Comparison of ENCODE assay signal across 13 mouse cellular contexts in the genomic region with DNA sequence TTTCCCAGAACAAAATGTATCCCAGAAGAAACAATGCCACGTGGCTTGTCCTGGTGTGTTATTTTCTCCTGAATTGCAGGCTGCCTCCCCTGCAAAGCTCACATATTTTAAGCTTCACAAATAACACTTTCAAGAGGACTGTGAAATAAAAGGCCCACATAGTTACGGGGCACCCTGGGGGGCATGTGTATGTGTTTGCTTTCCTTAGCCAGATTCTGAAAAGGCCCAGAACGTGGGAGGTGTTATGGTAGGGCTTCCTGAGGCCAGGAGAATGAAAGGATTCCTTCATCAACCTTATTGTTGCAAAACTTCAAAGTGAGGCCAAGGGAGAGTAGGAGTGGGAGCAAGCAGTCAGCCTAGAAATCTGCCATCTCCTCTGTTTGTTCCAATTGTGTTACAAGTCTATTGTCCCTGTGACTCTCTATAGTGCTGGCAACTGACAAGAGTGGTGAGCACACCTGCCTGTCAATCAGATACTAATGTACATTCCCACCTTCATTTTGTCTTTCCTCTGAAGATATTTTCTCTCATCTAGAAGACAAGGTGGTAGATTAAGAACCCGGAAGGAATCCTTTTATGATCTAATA.
DNase-seq lines count a peak whose midpoint lies in the region; ATAC-seq lines count a peak whose summit lies in the region.
"Had no signal": no experiment of that assay in that cellular context is flagged by ENCODE, and none has a peak within 500 bp of the region (broad histone marks: within the 10 kb centered on the region; RNA-seq: fewer than 3 reads in every experiment).

No protein-coding gene starts in this region.

- no peak overlapping the region for H3K4me2 ChIP-seq in hindbrain, embryonic 11.5 days (replicated peaks; ENCODE audit: low read depth, low read length)
- no peak overlapping the region for H3K4me2 ChIP-seq in hindbrain, embryonic 14.5 days (replicated peaks)
- H3K4me2 ChIP-seq in midbrain, embryonic 15.5 days: no peak overlapping the region
- H3K4me2 ChIP-seq in kidney, embryonic 14.5 days (replicated peaks; ENCODE audit: low read depth, low read length): no peak overlapping the region
- H3K4me2 ChIP-seq: liver, embryonic 11.5 days had no signal

- no peak overlapping the region for H3K4me3 ChIP-seq in hindbrain, embryonic 11.5 days (ENCODE audit: low read depth, low read length)
- no peak overlapping the region for H3K4me3 ChIP-seq in hindbrain, embryonic 14.5 days (replicated peaks; ENCODE audit: low read length)
- H3K4me3 ChIP-seq in midbrain, embryonic 15.5 days: no peak overlapping the region
- H3K4me3 ChIP-seq in kidney, embryonic 14.5 days (ENCODE audit: low read length): no peak overlapping the region

- no peak overlapping the region for H3K27ac ChIP-seq in hindbrain, embryonic 11.5 days (ENCODE audit: low read depth, low read length)
- no peak overlapping the region for H3K27ac ChIP-seq in hindbrain, embryonic 14.5 days
- H3K27ac ChIP-seq in midbrain, embryonic 15.5 days: no peak overlapping the region
- H3K27ac ChIP-seq in kidney, embryonic 14.5 days (ENCODE audit: low read depth, low read length): no peak overlapping the region

- no peaks in the 10 kb centered on the region for H3K9me3 ChIP-seq in hindbrain, embryonic 11.5 days (ENCODE audit: control insufficient read depth, low read length)
- no peaks in the 10 kb centered on the region for H3K9me3 ChIP-seq in hindbrain, embryonic 14.5 days (ENCODE audit: control insufficient read depth, low read length)
- no peaks in the 10 kb centered on the region for H3K9me3 ChIP-seq in midbrain, embryonic 15.5 days
- H3K9me3 ChIP-seq in kidney, embryonic 14.5 days (ENCODE audit: control insufficient read depth, low read length): no peaks in the 10 kb centered on the region

- peak; percentile 25; the same call in 1 of the 2 replicates for ATAC-seq in hindbrain, embryonic 11.5 days (ENCODE audit: low FRiP score)
- no peak for ATAC-seq in hindbrain, embryonic 14.5 days (ENCODE audit: low FRiP score)
- ATAC-seq in midbrain, embryonic 15.5 days (replicated peaks): peak; percentile 62
- ATAC-seq in kidney, embryonic 14.5 days (ENCODE audit: low FRiP score, low TSS enrichment): no peak

- 35% methylated on average over 4 of the region's 4 CpGs for WGBS in hindbrain, embryonic 11.5 days
- WGBS in hindbrain, embryonic 14.5 days: 29% methylated on average over 4 of the region's 4 CpGs
- 31% methylated on average over 4 of the region's 4 CpGs for WGBS in midbrain, embryonic 15.5 days
- 43% methylated on average over 4 of the region's 4 CpGs for WGBS in kidney, embryonic 14.5 days

- H3K9ac ChIP-seq in hindbrain, embryonic 11.5 days (ENCODE audit: low read depth, low read length): no peak overlapping the region
- H3K9ac ChIP-seq in hindbrain, embryonic 14.5 days: no peak overlapping the region
- H3K9ac ChIP-seq in midbrain, embryonic 15.5 days: no peak overlapping the region
- no peak overlapping the region for H3K9ac ChIP-seq in kidney, embryonic 14.5 days (ENCODE audit: low read depth, low read length)

- H3K36me3 ChIP-seq in hindbrain, embryonic 11.5 days (ENCODE audit: control insufficient read depth, insufficient read depth, low read length): no peaks in the 10 kb centered on the region
- no peaks in the 10 kb centered on the region for H3K36me3 ChIP-seq in hindbrain, embryonic 14.5 days (replicated peaks; ENCODE audit: control insufficient read depth, insufficient read depth)
- H3K36me3 ChIP-seq in midbrain, embryonic 15.5 days (replicated peaks): no peaks in the 10 kb centered on the region
- H3K36me3 ChIP-seq in kidney, embryonic 14.5 days (ENCODE audit: control insufficient read depth, insufficient read depth, low read length): no peaks in the 10 kb centered on the region

- peak; percentile 5 for DNase-seq in hindbrain, embryonic 11.5 days (ENCODE audit: low spot score)
- no peak for DNase-seq in hindbrain, embryonic 14.5 days (ENCODE audit: low spot score)
- peak; percentile 62 for DNase-seq in brain, adult 2 months (ENCODE audit: low read depth, low spot score)
- peak; percentile 19 to 41 for DNase-seq in frontal cortex, postnatal 36 days (ENCODE audit: low spot score in 2 of 2)
- no peak for DNase-seq in adrenal gland, adult 8-10 months
- DNase-seq in thymus, postnatal 36 days: no peak
- DNase-seq: adrenal gland, postnatal 14 days; cerebellum, adult 9-10 months; kidney, postnatal 14 days; lung, postnatal 4 days had no signal

- H3K27me3 ChIP-seq in hindbrain, embryonic 11.5 days (ENCODE audit: control insufficient read depth, insufficient read depth, low read length): no peaks in the 10 kb centered on the region
- H3K27me3 ChIP-seq in hindbrain, embryonic 14.5 days (ENCODE audit: control insufficient read depth, insufficient read depth, low read length): no peaks in the 10 kb centered on the region
- H3K27me3 ChIP-seq in midbrain, embryonic 15.5 days (replicated peaks): no peaks in the 10 kb centered on the region
- H3K27me3 ChIP-seq in kidney, embryonic 14.5 days (ENCODE audit: control insufficient read depth, insufficient read depth, low read length): no peaks in the 10 kb centered on the region

- H3K4me1 ChIP-seq in hindbrain, embryonic 11.5 days (replicated peaks; ENCODE audit: control insufficient read depth, insufficient read depth, low read length): no peaks in the 10 kb centered on the region
- H3K4me1 ChIP-seq in hindbrain, embryonic 14.5 days (replicated peaks; ENCODE audit: control insufficient read depth, insufficient read depth, low read length): peaks cover 8% of the 10 kb centered on the region; the same call in 1 of the 2 replicates
- H3K4me1 ChIP-seq in midbrain, embryonic 15.5 days: peaks cover 5% of the 10 kb centered on the region; the same call in 1 of the 2 replicates
- no peaks in the 10 kb centered on the region for H3K4me1 ChIP-seq in kidney, embryonic 14.5 days (ENCODE audit: control insufficient read depth, insufficient read depth, low read length)

Comparison
In these comparisons a context has a peak if more than half of its experiments do, and no peak if none do; other contexts are left out.
1. ATAC-seq: peak in hindbrain, embryonic 11.5 days (single experiment) and midbrain, embryonic 15.5 days (single experiment); none in hindbrain, embryonic 14.5 days (single experiment) and kidney, embryonic 14.5 days (single experiment).
2. DNase-seq: peak in hindbrain, embryonic 11.5 days (single experiment), brain, adult 2 months (single experiment) and frontal cortex, postnatal 36 days (2 of 2); none in hindbrain, embryonic 14.5 days (single experiment), adrenal gland, adult 8-10 months (single experiment) and thymus, postnatal 36 days (0 of 2).